Mouse (Mus musculus) splenic B cell, adult 2 months (primary cell): ENCODE results near the gene Mcoln1.

ENCODE experiments used
- DNase-seq: peaks from one replicate; pipeline ENCODE4 v3.0.0-alpha.2; 2011; ENCODE audit warnings: low read depth, low spot score
- H3K27me3 ChIP-seq: 2 replicates; pipeline ENCODE4 v1.6.1; 2012; ENCODE audit warnings: mild to moderate bottlenecking, low read length, moderate library complexity, mixed read lengths; ENCODE audit not compliant: control insufficient read depth, poor library complexity, insufficient read depth, severe bottlenecking
- H3K36me3 ChIP-seq: 2 replicates; pipeline ENCODE4 v1.6.1; 2012; ENCODE audit warnings: mild to moderate bottlenecking, low read length, moderate library complexity, mixed read lengths; ENCODE audit not compliant: control insufficient read depth, poor library complexity, insufficient read depth, severe bottlenecking

Mcoln1 gene

GRCm38 (mm10) chr8:3485192-3485591 is 15.1 kb upstream of the Mcoln1 start:
- Histone ChIP-seq H3K36me3 (no peaks in the 10 kb centered on the region), H3K27me3 (no peaks in the 10 kb centered on the region)
- no peak for DNase-seq

- H3K27me3 ChIP-seq, result no peaks in the 10 kb centered on the region
- DNase-seq, result peak; percentile 69
- H3K36me3 ChIP-seq, result no peaks in the 10 kb centered on the region
Observed at GRCm38 (mm10) chr8:3492901-3493844, 7.1 kb upstream of the Mcoln1 start, which contains the start of gene Zfp358. Gene Zfp358 (plus strand): TSS chr8:3493138.

- Histone ChIP-seq H3K36me3 (no peaks in the 10 kb centered on the region), H3K27me3 (no peaks in the 10 kb centered on the region)
- DNase-seq, result no peak
Observed at GRCm38 (mm10) chr8:3493845-3494208, 6.4 kb upstream of the Mcoln1 start.

- Histone ChIP-seq H3K27me3 (no peaks in the 10 kb centered on the region), H3K36me3 (no peaks in the 10 kb centered on the region)
- DNase-seq, result no peak
Observed at GRCm38 (mm10) chr8:3495578-3496427, 4.5 kb upstream of the Mcoln1 start.

GRCm38 (mm10) chr8:3496428-3496748 is 3.9 kb upstream of the Mcoln1 start:
- DNase-seq, result no peak
- H3K27me3 ChIP-seq, result no peaks in the 10 kb centered on the region
- no peaks in the 10 kb centered on the region for H3K36me3 ChIP-seq

GRCm38 (mm10) chr8:3498583-3498982 is 1.7 kb upstream of the Mcoln1 start:
- Histone ChIP-seq H3K27me3 (no peaks in the 10 kb centered on the region), H3K36me3 (no peaks in the 10 kb centered on the region)
- DNase-seq, result no peak

GRCm38 (mm10) chr8:3499751-3500150 is 506 bp upstream of the Mcoln1 start:
- Histone ChIP-seq H3K36me3 (no peaks in the 10 kb centered on the region), H3K27me3 (no peaks in the 10 kb centered on the region)
- DNase-seq, result no peak

GRCm38 (mm10) chr8:3502217-3502616 is 2.0 kb downstream of the Mcoln1 start:
- H3K27me3 ChIP-seq, result no peaks in the 10 kb centered on the region
- DNase-seq, result no peak

GRCm38 (mm10) chr8:3507979-3508754 is 7.9 kb downstream of the Mcoln1 start:
- Histone ChIP-seq H3K36me3 (peaks cover 4% of the 10 kb centered on the region), H3K27me3 (no peaks in the 10 kb centered on the region)
- no peak for DNase-seq

More at GRCm38 (mm10) chr8:3502217-3502616, 2.0 kb downstream of the Mcoln1 start:
- peaks cover 4% of the 10 kb centered on the region; the same call in 1 of the 2 replicates for H3K36me3 ChIP-seq

GRCm38 (mm10) chr8:3514681-3515247 is 14.5 kb downstream of the Mcoln1 start:
- Histone ChIP-seq H3K36me3 (no peaks in the 10 kb centered on the region; the same call in 1 of the 2 replicates), H3K27me3 (no peaks in the 10 kb centered on the region)
- no peak for DNase-seq

- Histone ChIP-seq H3K36me3 (no peaks in the 10 kb centered on the region; the same call in 1 of the 2 replicates), H3K27me3 (no peaks in the 10 kb centered on the region)
- DNase-seq, result peak; percentile 85
Observed at GRCm38 (mm10) chr8:3515260-3515671, 15.0 kb downstream of the Mcoln1 start, which contains the start of gene Pnpla6. Gene Pnpla6 (plus strand): TSS chr8:3515384.

GRCm38 (mm10) chr8:3515771-3516417 is 15.6 kb downstream of the Mcoln1 start:
- H3K36me3 ChIP-seq, result no peaks in the 10 kb centered on the region; the same call in 1 of the 2 replicates
- H3K27me3 ChIP-seq, result no peaks in the 10 kb centered on the region
- DNase-seq, result no peak

GRCm38 (mm10) chr8:3516450-3517116 is 16.3 kb downstream of the Mcoln1 start:
- no peaks in the 10 kb centered on the region; the same call in 1 of the 2 replicates for H3K36me3 ChIP-seq
- no peaks in the 10 kb centered on the region for H3K27me3 ChIP-seq
- DNase-seq, result peak; percentile 93
